ENCODE assay signal across 8 mouse cellular contexts in genomic region chr14:29090074-29090473, GRCm38 (mm10).
A peak's percentile ranks its signal among the peaks of the same experiment; 100 is the strongest.
DNase-seq lines count a peak whose midpoint lies in the region; ATAC-seq lines count a peak whose summit lies in the region.

No protein-coding gene starts in this region.

- H3K9ac ChIP-seq in hindbrain, embryonic 11.5 days (ENCODE audit: low read depth, low read length): no peak overlapping the region

- H3K36me3 ChIP-seq in hindbrain, embryonic 11.5 days (ENCODE audit: control insufficient read depth, insufficient read depth, low read length): no peaks in the 10 kb centered on the region

- peak; percentile 71 for ATAC-seq in hindbrain, embryonic 11.5 days (ENCODE audit: low FRiP score)
- ATAC-seq in megakaryocyte, adult 5-6 weeks (ENCODE audit: poor library complexity, severe bottlenecking): no peak

- H3K27me3 ChIP-seq in hindbrain, embryonic 11.5 days (ENCODE audit: control insufficient read depth, insufficient read depth, low read length): no peaks in the 10 kb centered on the region

- H3K4me1 ChIP-seq in hindbrain, embryonic 11.5 days (replicated peaks; ENCODE audit: control insufficient read depth, insufficient read depth, low read length): no peaks in the 10 kb centered on the region

- no peaks in the 10 kb centered on the region for H3K9me3 ChIP-seq in hindbrain, embryonic 11.5 days (ENCODE audit: control insufficient read depth, low read length)

- H3K4me2 ChIP-seq in hindbrain, embryonic 11.5 days (replicated peaks; ENCODE audit: low read depth, low read length): no peak overlapping the region

- 5% methylated on average over 5 of the region's 5 CpGs for WGBS in hindbrain, embryonic 11.5 days

- H3K4me3 ChIP-seq in hindbrain, embryonic 11.5 days (ENCODE audit: low read depth, low read length): no peak overlapping the region

- DNase-seq in R1 (ENCODE audit: low read depth, low spot score): peak; percentile 41
- DNase-seq in cerebellum, adult 8-10 months: peak; percentile 73
- peak; percentile 80 for DNase-seq in forelimb bud, embryonic 11.5 days (ENCODE audit: low read depth, low spot score)
- DNase-seq in hindbrain, embryonic 11.5 days (ENCODE audit: low spot score): peak; percentile 90
- peak; percentile 55 for DNase-seq in layer of hippocampus, adult 9-11 months
- peak; percentile 85 for DNase-seq in lung, postnatal 10 days
- DNase-seq in retina, postnatal 7 days (ENCODE audit: low read depth, low spot score): peak; percentile 53

- H3K27ac ChIP-seq in hindbrain, embryonic 11.5 days (ENCODE audit: low read depth, low read length): no peak overlapping the region
